8 mouse cellular contexts compared by ENCODE assay signal in the genomic region with DNA sequence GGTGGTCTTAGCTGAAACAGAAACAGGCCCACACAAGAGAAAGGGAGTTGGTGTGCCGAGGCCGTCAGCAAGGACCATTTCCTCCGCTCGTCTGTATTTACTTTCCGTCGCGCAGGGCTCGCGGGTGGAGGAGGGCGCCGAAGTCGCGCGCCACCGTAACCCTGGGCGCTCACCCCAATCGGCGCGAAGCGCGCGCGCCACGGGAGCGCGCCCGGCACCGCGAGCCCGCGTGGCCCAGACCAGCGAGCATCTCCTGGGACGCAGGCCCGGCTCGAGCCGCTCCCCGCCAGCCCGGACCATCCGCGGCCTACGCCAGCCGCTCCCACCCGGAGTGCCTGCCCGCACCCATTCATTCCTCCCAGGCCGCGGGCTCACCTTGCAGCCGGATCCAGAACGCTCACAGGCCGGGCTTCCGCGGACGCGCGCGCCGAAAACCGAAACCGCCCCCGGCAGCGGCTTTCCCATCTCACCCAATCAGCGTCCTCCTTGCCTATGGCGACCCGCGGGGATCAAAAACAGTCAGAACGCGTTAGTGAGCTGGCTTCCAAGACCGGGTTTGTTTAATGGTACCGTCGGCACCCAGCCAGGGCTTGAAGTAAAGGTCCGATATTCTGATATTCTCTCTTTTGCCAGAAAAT. TPM values are rescaled to one million over a fixed set of nuclear protein-coding genes. Genes with fewer than 3 reads are reported as not detected.
DNase-seq lines count a peak whose midpoint lies in the region; ATAC-seq lines count a peak whose summit lies in the region.

A gene (minus strand): TSS at position 468 of the 638 bp plus-strand sequence.

- DNase-seq in adrenal gland, adult (ENCODE audit: inconsistent age in 2 of 2, low spot score in 1 of 2): peak; percentile 97 to 100
- DNase-seq in embryo, embryonic 10.5 days (ENCODE audit: low spot score): peak; percentile 98
- peak; percentile 97 for DNase-seq in gastrocnemius, postnatal 14 days
- peak; percentile 98 to 99 for DNase-seq in left cerebral cortex, postnatal 10 days (ENCODE audit: extremely low spot score in 1 of 2, low spot score in 2 of 2)
- DNase-seq in right cerebral cortex, postnatal 25 days: peak; percentile 96
- DNase-seq in urinary bladder, postnatal 4 days (ENCODE audit: low spot score in 2 of 2): peak; percentile 96 to 99

- intact Hi-C loops in gastrocnemius, postnatal 14 days (cut with DNase I; ENCODE audit: low total_unique reads): no loop called here
- intact Hi-C loops in left cerebral cortex, postnatal 10 days (cut with DNase I): loop anchor here (10.0 kb wide), 1 partner anchor 204 kb away; a partner anchor contains a TSS

- peak; percentile 82 for ATAC-seq in inflammation-experienced regulatory T-cells, adult 6 months
- peak; percentile 93 for ATAC-seq in megakaryocyte-erythroid progenitor cell, adult 5-6 weeks (replicated peaks; ENCODE audit: low FRiP score, low TSS enrichment, poor library complexity, severe bottlenecking)

RNA-seq across cellular contexts. Expression of the gene that starts here (rescaled TPM):
- 10 to 100 TPM; 72.2 to 78.6 TPM for total RNA-seq in gastrocnemius, postnatal 14 days (2021)
- 100 to 1,000 TPM; 121 to 194 (median 137) TPM for polyA plus RNA-seq in inflammation-experienced regulatory T-cells, adult 6 months (2017; shearing (Covaris generic))
- total RNA-seq in left cerebral cortex, postnatal 10 days (2021): 10 to 100 TPM; 59.5 to 61.2 TPM
- 144 and 154 TPM in 2 replicates for total RNA-seq in megakaryocyte-erythroid progenitor cell, adult 5-6 weeks (2014; fragmentation: Nextera tagmentation)
- total RNA-seq in megakaryocyte-erythroid progenitor cell, adult 5-6 weeks (2017): 85.0 and 123 TPM in 2 replicates

Comparison
In these comparisons a context has a peak if more than half of its experiments do, and no peak if none do; other contexts are left out.
1. Peak in every context shown above with its lines: DNase-seq and ATAC-seq.